Mouse (Mus musculus) left cerebral cortex, adult 11 months (tissue): ENCODE results near the gene Gm3264.
"Not testable (repeated sequence)": the region's sequence is repeated elsewhere in the genome, so short reads cannot be mapped to it uniquely, and the experiment has no call there.

ENCODE experiments used
- DNase-seq: peaks from one replicate; pipeline ENCODE4 v3.0.0; 2022; ENCODE audit warnings: low spot score

Gene Gm3264

GRCm38 (mm10) chr14:4855299-4855980, at the start of gene Gm3264:
TSS of gene Gm3264 (plus strand) at chr14:4855576.
- DNase-seq, result not testable (repeated sequence)

GRCm38 (mm10) chr14:4806421-4806820, 49.0 kb upstream of the Gm3264 start:
- not testable (repeated sequence) for DNase-seq

DNA sequence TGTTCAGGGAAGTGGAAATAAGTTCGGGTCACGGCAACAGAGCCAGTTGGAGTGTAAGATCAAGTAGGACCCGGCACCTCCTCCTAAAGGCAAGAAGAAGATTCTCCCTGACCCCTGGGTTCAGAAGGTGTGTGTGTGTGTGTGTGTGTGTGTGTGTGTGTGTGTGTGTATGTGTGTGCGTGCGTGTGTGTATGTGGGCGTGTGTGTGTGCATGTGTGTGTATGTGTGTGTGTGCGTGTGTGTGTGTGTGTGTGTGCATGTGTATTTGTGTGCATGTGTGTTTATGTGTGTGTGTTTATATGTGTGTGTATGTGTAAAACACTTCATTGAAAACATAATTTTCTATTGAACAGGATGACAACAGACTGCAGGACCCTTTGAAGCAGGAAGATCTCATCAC, 33.4 kb upstream of the Gm3264 start:
- DNase-seq, result not testable (repeated sequence)

DNA sequence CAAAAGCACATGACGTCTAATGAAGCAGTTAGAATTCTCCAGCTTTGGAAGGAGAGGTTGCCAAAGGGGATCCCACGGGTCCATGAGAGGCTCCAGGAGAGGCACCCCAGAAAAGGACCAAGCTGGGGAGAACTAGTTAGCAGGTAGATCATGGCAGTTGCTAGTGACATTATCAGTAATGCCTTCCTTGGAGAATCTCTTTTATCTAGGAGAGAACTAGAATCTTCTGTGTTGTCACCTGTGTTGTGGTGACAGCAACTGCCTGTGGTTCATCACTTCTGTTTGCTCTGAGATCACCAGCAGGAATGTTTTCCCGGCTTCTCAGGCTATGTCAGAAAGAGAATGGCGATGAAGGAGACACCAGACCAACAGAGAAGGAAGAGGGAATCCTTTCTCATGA, 17.6 kb upstream of the Gm3264 start, which contains the start of gene Gm3269:
Gene Gm3269 (plus strand): TSS at position 301 of the 400 bp plus-strand sequence.
- DNase-seq, result not testable (repeated sequence)

DNA sequence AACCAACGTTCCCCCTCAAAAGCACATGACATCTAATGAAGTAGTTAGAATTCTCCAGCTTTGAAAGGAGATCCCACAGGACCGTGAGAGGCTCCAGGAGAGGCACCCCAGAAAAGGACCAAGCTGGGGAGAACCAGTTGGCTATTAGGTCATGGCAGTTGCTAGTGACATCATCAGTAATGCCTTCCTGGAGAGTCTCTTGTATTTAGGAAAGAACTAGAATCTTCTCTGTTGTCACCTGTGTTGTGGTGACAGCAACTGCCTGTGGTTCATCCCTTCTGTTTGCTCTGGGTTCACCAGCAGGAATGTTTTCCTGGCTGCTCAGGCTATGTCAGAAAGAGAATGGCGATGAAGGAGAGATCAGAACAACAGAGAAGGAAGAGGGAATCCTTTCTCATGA, 36.7 kb downstream of the Gm3264 start, which contains the start of gene Gm3278:
Gene Gm3278 (plus strand): TSS at position 301 of the 400 bp plus-strand sequence.
- not testable (repeated sequence) for DNase-seq
